Mouse (Mus musculus) midbrain, embryonic 11.5 days (tissue): ENCODE measurements around the gene Magix. TPM values are rescaled to one million over a fixed set of nuclear protein-coding genes. Genes with fewer than 3 reads are reported as not detected.
A peak's percentile ranks its signal among the peaks of the same experiment; 100 is the strongest.
"Not testable (repeated sequence)": the region's sequence is repeated elsewhere in the genome, so short reads cannot be mapped to it uniquely, and the experiment has no call there.

Experiments
- ATAC-seq: fragments of 200-750 bp; cut with Nextera tagmentation; 2 replicates; pipeline ENCODE4 v1.8.0; 2017; ENCODE audit warnings: moderate TSS enrichment, moderate library complexity; ENCODE audit not compliant: low FRiP score
- DNase-seq: peaks from one replicate; pipeline ENCODE4 v3.0.0; 2015; ENCODE audit warnings: low spot score; ENCODE audit errors: missing footprints
- H3K27ac ChIP-seq: fragments of 300-500 bp; sonication (generic); 2 replicates; pipeline ENCODE4 v1.5.1; 2014; ENCODE audit warnings: low read depth, low read length
- H3K27me3 ChIP-seq: fragments of 300-500 bp; sonication (generic); 2 replicates; pipeline ENCODE4 v1.6.1; 2014; ENCODE audit warnings: mild to moderate bottlenecking, low read length, moderate library complexity, mixed read lengths; ENCODE audit not compliant: control insufficient read depth, insufficient read depth
- H3K36me3 ChIP-seq: fragments of 300-500 bp; sonication (generic); 2 replicates; pipeline ENCODE4 v1.6.1; 2014; ENCODE audit warnings: mild to moderate bottlenecking, low read length, moderate library complexity, mixed read lengths; ENCODE audit not compliant: control insufficient read depth, insufficient read depth
- H3K4me1 ChIP-seq: fragments of 300-500 bp; sonication (generic); 2 replicates; pipeline ENCODE4 v1.6.1; 2014; ENCODE audit warnings: low read length; ENCODE audit not compliant: control insufficient read depth, insufficient read depth
- H3K4me2 ChIP-seq: fragments of 300-500 bp; sonication (generic); 2 replicates; pipeline ENCODE4 v1.6.1; 2014; ENCODE audit warnings: mild to moderate bottlenecking, moderate library complexity
- H3K4me3 ChIP-seq: fragments of 300-500 bp; sonication (generic); 2 replicates; pipeline ENCODE4 v1.5.1; 2014; ENCODE audit warnings: low read depth, low read length
- H3K9ac ChIP-seq: fragments of 300-500 bp; sonication (generic); 2 replicates; pipeline ENCODE4 v1.6.1; 2014; ENCODE audit warnings: low read length
- H3K9me3 ChIP-seq: fragments of 300-500 bp; sonication (generic); 2 replicates; pipeline ENCODE4 v1.6.1; 2016; ENCODE audit warnings: low read length; ENCODE audit not compliant: control insufficient read depth
- WGBS: fragments of 180-500 bp; shearing (Covaris S2); extraction: QIAGEN DNeasy Blood & Tissue Kit; methylation state at CpG from one replicate; pipeline ENCODE4 v1.1.7; 2014; 5-methylcytosine and 5-hydroxymethylcytosine counted together
- polyA plus RNA-seq: library from polyadenylated mRNA; unstranded; fragments of >200 nt; fragmentation: Nextera tagmentation; extraction: Ambion mirVana; gene quantifications from 2 replicates; pipeline ENCODE4 v1.2.1, GENCODE M21; 2014

Magix gene
- polyA plus RNA-seq, 1 experiment from 2014 or later, result not detected

GRCm38 (mm10) chrX:7716058-7716457 is 35.0 kb upstream of the Magix start:
- H3K4me1 ChIP-seq, H3K27ac ChIP-seq, DNase-seq, H3K27me3 ChIP-seq, H3K4me3 ChIP-seq, ATAC-seq, H3K36me3 ChIP-seq, H3K9me3 ChIP-seq, H3K4me2 ChIP-seq, H3K9ac ChIP-seq: not testable (repeated sequence)
- 29% methylated on average over 1 of the region's 1 CpGs for WGBS

- not testable (repeated sequence) for H3K27ac ChIP-seq, H3K9me3 ChIP-seq, H3K36me3 ChIP-seq, H3K27me3 ChIP-seq, H3K4me1 ChIP-seq
- peak within 1 kb of the TSS; percentile 2; the same call in 1 of the 2 replicates for H3K9ac ChIP-seq
- peak; percentile 93 for DNase-seq
- H3K4me3 ChIP-seq, result peak within 1 kb of the TSS; percentile 18
- ATAC-seq, result peak; percentile 96
- 15% methylated on average over 23 of the region's 60 CpGs for WGBS
- peak within 1 kb of the TSS; percentile 29; the same call in 1 of the 2 replicates for H3K4me2 ChIP-seq
Observed at GRCm38 (mm10) chrX:7714135-7714899, 33.3 kb upstream of the Magix start, which contains the start of gene Wdr45. Gene Wdr45 (plus strand): TSS chrX:7714333.

GRCm38 (mm10) chrX:7713764-7714134 is 32.7 kb upstream of the Magix start:
- H3K4me1 ChIP-seq, H3K9me3 ChIP-seq, H3K36me3 ChIP-seq, ATAC-seq, DNase-seq, H3K27ac ChIP-seq, H3K27me3 ChIP-seq: not testable (repeated sequence)
- 29% methylated on average over 5 of the region's 12 CpGs for WGBS
- Histone ChIP-seq H3K9ac (peak overlapping the region; percentile 2; the same call in 1 of the 2 replicates), H3K4me2 (peak overlapping the region; percentile 29; the same call in 1 of the 2 replicates), H3K4me3 (peak overlapping the region; percentile 18)

GRCm38 (mm10) chrX:7696954-7697381 is 15.9 kb upstream of the Magix start, which contains the start of gene Gpkow:
Gene Gpkow (plus strand): TSS chrX:7697131.
- no peaks in the 10 kb centered on the region for H3K9me3 ChIP-seq
- 10% methylated on average over 33 of the region's 33 CpGs for WGBS
- H3K27ac ChIP-seq, result no peak within 1 kb of the TSS
- peak within 1 kb of the TSS; percentile 52 for H3K4me3 ChIP-seq
- DNase-seq, result peak; percentile 90
- H3K36me3 ChIP-seq, result no peaks in the 10 kb centered on the region
- no peaks in the 10 kb centered on the region for H3K4me1 ChIP-seq
- ATAC-seq, result peak; percentile 96
- H3K27me3 ChIP-seq, result no peaks in the 10 kb centered on the region
- H3K9ac ChIP-seq, result peak within 1 kb of the TSS; percentile 57
- peak within 1 kb of the TSS; percentile 45 for H3K4me2 ChIP-seq

- DNase-seq (no peak), ATAC-seq (peak; percentile 60; the same call in 1 of the 2 replicates)
- no peaks in the 10 kb centered on the region for H3K27me3 ChIP-seq
- H3K9me3 ChIP-seq, result no peaks in the 10 kb centered on the region
- no peak overlapping the region for H3K9ac ChIP-seq
- H3K4me1 ChIP-seq, result no peaks in the 10 kb centered on the region
- no peak overlapping the region for H3K4me3 ChIP-seq
- 48% methylated on average over 6 of the region's 6 CpGs for WGBS
- no peak overlapping the region for H3K4me2 ChIP-seq
- no peak overlapping the region for H3K27ac ChIP-seq
- no peaks in the 10 kb centered on the region for H3K36me3 ChIP-seq
Observed at GRCm38 (mm10) chrX:7696520-7696919, 15.5 kb upstream of the Magix start.

- 44% methylated on average over 4 of the region's 4 CpGs for WGBS
- no peak overlapping the region for H3K9ac ChIP-seq
Observed at GRCm38 (mm10) chrX:7692862-7693261, 11.8 kb upstream of the Magix start.

GRCm38 (mm10) chrX:7690486-7690885 is 9.4 kb upstream of the Magix start:
- Histone ChIP-seq H3K4me1 (no peaks in the 10 kb centered on the region), H3K9me3 (no peaks in the 10 kb centered on the region), H3K4me2 (no peak overlapping the region), H3K27ac (no peak overlapping the region), H3K9ac (no peak overlapping the region), H3K27me3 (no peaks in the 10 kb centered on the region), H3K4me3 (no peak overlapping the region), H3K36me3 (no peaks in the 10 kb centered on the region)
- ATAC-seq (no peak), DNase-seq (no peak)
- 51% methylated on average over 3 of the region's 3 CpGs for WGBS

More at GRCm38 (mm10) chrX:7692862-7693261, 11.8 kb upstream of the Magix start:
- H3K4me3 ChIP-seq, result no peak overlapping the region
- H3K36me3 ChIP-seq, result no peaks in the 10 kb centered on the region
- no peak for DNase-seq
- no peak overlapping the region for H3K27ac ChIP-seq
- no peak overlapping the region for H3K4me2 ChIP-seq
- H3K9me3 ChIP-seq, result no peaks in the 10 kb centered on the region
- H3K27me3 ChIP-seq, result no peaks in the 10 kb centered on the region
- no peaks in the 10 kb centered on the region for H3K4me1 ChIP-seq
- ATAC-seq, result no peak

- DNase-seq (no peak), ATAC-seq (no peak)
- no peaks in the 10 kb centered on the region for H3K4me1 ChIP-seq
- no peak overlapping the region for H3K4me3 ChIP-seq
- H3K36me3 ChIP-seq, result no peaks in the 10 kb centered on the region
- WGBS, result 97% methylated on average over 2 of the region's 2 CpGs
- H3K27ac ChIP-seq, result no peak overlapping the region
- no peak overlapping the region for H3K9ac ChIP-seq
- H3K27me3 ChIP-seq, result no peaks in the 10 kb centered on the region
- H3K9me3 ChIP-seq, result no peaks in the 10 kb centered on the region
- no peak overlapping the region for H3K4me2 ChIP-seq
Observed at GRCm38 (mm10) chrX:7688321-7688720, 7.3 kb upstream of the Magix start.

GRCm38 (mm10) chrX:7680057-7680412 is 1.0 kb downstream of the Magix start:
- Histone ChIP-seq H3K9me3 (no peaks in the 10 kb centered on the region), H3K27me3 (no peaks in the 10 kb centered on the region), H3K9ac (0 out of 2 replicates have a peak overlapping the region, but pooled peaks have one; percentile 30), H3K36me3 (no peaks in the 10 kb centered on the region), H3K4me2 (peak overlapping the region; percentile 42), H3K4me1 (no peaks in the 10 kb centered on the region), H3K4me3 (peak overlapping the region; percentile 14), H3K27ac (no peak overlapping the region)
- ATAC-seq (peak; percentile 11; the same call in 1 of the 2 replicates), DNase-seq (no peak)
- 30% methylated on average over 12 of the region's 12 CpGs for WGBS
